In the genomic region with DNA sequence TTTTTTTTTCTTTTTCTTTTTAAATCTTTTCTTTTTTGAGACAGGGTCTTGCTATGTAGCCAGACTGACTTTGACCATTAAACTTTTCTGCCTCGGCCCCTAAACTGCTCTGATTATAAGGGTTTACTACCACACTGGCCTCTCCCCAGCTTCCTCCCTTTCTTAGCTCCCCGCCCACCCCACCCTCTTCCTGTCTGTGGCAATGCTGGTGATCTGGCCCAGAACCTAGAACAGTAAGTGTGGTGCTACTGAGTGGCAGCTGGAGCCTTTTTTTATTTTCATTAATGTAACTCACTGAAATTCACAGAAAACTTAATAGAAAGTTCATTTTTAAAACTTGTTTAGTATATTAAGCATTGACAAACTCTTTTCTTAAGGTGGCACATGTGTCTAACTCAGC, we compare ENCODE assay signal across 23 mouse cellular contexts. TPM values are rescaled to one million over a fixed set of nuclear protein-coding genes. Genes with fewer than 3 reads are reported as not detected.
A peak's percentile ranks its signal among the peaks of the same experiment; 100 is the strongest.
DNase-seq lines count a peak whose midpoint lies in the region; ATAC-seq and TF ChIP-seq lines count a peak whose summit lies in the region.
"Had no signal": no experiment of that assay in that cellular context is flagged by ENCODE, and none has a peak within 500 bp of the region (broad histone marks: within the 10 kb centered on the region; RNA-seq: fewer than 3 reads in every experiment).

No protein-coding gene starts in this region.

- no peak for TF ChIP-seq POLR2A in lung, adult 2 months (IDR thresholded peaks at IDR 0.05; ENCODE audit: borderline replicate concordance, extremely low read depth, low read depth, low read length)

- H3K27me3 ChIP-seq in heart, embryonic 14.5 days (ENCODE audit: control insufficient read depth, insufficient read depth, low read length): no peaks in the 10 kb centered on the region
- H3K27me3 ChIP-seq: limb, embryonic 13.5 days; neural tube, embryonic 13.5 days; Patski had no signal

- no peak overlapping the region for H3K4me3 ChIP-seq in heart, embryonic 14.5 days (ENCODE audit: control insufficient read depth in 1 of 2, insufficient read depth in 1 of 2, low read depth in 1 of 2, low read length in 2 of 2)
- H3K4me3 ChIP-seq in lung, adult 2 months (replicated peaks; ENCODE audit: extremely low read depth, low read depth, low read length): no peak overlapping the region
- H3K4me3 ChIP-seq: erythroblast, embryonic 14.5 days; limb, embryonic 13.5 days; neural tube, embryonic 13.5 days had no signal

- WGBS in heart, embryonic 14.5 days: 47% methylated on average over 2 of the region's 2 CpGs
- 46% methylated on average over 2 of the region's 2 CpGs for WGBS in lung, adult 2 months

- intact Hi-C loops in heart, postnatal 14 days (cut with DNase I): no loop called here

- H3K4me1 ChIP-seq in heart, embryonic 14.5 days (ENCODE audit: control insufficient read depth in 2 of 2, insufficient read depth in 2 of 2, low read length in 2 of 2): no peaks in the 10 kb centered on the region
- H3K4me1 ChIP-seq in lung, adult 2 months (ENCODE audit: control insufficient read depth, insufficient read depth, low read length): peaks cover 6% of the 10 kb centered on the region
- H3K4me1 ChIP-seq: limb, embryonic 13.5 days; neural tube, embryonic 13.5 days had no signal

- ATAC-seq in heart, embryonic 14.5 days (ENCODE audit: insufficient number of reproducible peaks, insufficient read depth, low FRiP score, low read depth): 0 out of 2 replicates have a peak, but pooled peaks have one; percentile 36
- peak; percentile 69; a peak in 3 of 4 replicates for ATAC-seq in hematopoietic stem cell, adult 5-6 weeks (replicated peaks in 1 of 2; ENCODE audit: insufficient read depth in 1 of 2, low FRiP score in 2 of 2, low TSS enrichment in 1 of 2, low read depth in 1 of 2, poor library complexity in 2 of 2, severe bottlenecking in 2 of 2)
- ATAC-seq: forebrain, embryonic 14.5 days; hindbrain, embryonic 16.5 days; Patski had no signal

- no peak for TF ChIP-seq CTCF in lung, adult 2 months (IDR thresholded peaks at IDR 0.05; ENCODE audit: insufficient read depth, low read length)

- DNase-seq in heart, postnatal 14 days: no peak
- peak; percentile 53 for DNase-seq in lung, postnatal 36 days
- DNase-seq in lung, adult 2 months: no peak
- DNase-seq in adrenal gland, adult 8-10 months: no peak
- no peak for DNase-seq in T-cell, adult 2 months (ENCODE audit: low spot score)
- DNase-seq: cerebellum, adult 11 months; cerebellum, postnatal 36 days; heart, postnatal 36 days; kidney, adult 11 months; kidney, postnatal 14 days; lung, embryonic 14.5 days; right cerebral cortex, postnatal 14 days; thymus, postnatal 25 days had no signal

- no peak overlapping the region for H3K9ac ChIP-seq in heart, embryonic 14.5 days (ENCODE audit: low read length)
- H3K9ac ChIP-seq: limb, embryonic 13.5 days; lung, embryonic 14.5 days; neural tube, embryonic 13.5 days had no signal

- H3K4me2 ChIP-seq in heart, embryonic 14.5 days (ENCODE audit: low read length): no peak overlapping the region
- H3K4me2 ChIP-seq: limb, embryonic 13.5 days; lung, embryonic 14.5 days; midbrain, embryonic 11.5 days; neural tube, embryonic 13.5 days had no signal

- no peaks in the 10 kb centered on the region for H3K9me3 ChIP-seq in heart, embryonic 14.5 days (ENCODE audit: control insufficient read depth, low read length)
- H3K9me3 ChIP-seq: limb, embryonic 13.5 days; neural tube, embryonic 13.5 days had no signal

- peaks cover 71% of the 10 kb centered on the region for H3K36me3 ChIP-seq in heart, embryonic 14.5 days (ENCODE audit: control insufficient read depth, insufficient read depth, low read length)

- peak overlapping the region in 1 of 2 experiments; percentile 14; a peak in 1 of 4 replicates for H3K27ac ChIP-seq in heart, embryonic 14.5 days (replicated peaks in 1 of 2; ENCODE audit: control insufficient read depth in 1 of 2, insufficient read depth in 1 of 2, low read depth in 2 of 2, low read length in 2 of 2)
- H3K27ac ChIP-seq: limb, embryonic 13.5 days; neural tube, embryonic 13.5 days; stomach, postnatal 0 days had no signal

RNA-seq across cellular contexts. Expression of a gene that starts 7.5 kb away (rescaled TPM):
- polyA plus RNA-seq in heart, embryonic 14.5 days (2014; fragmentation: Nextera tagmentation; extraction: Ambion mirVana): 8.0 and 8.8 TPM in 2 replicates
- 1 to 10 TPM; 2.1 to 2.2 TPM for total RNA-seq in heart, postnatal 14 days (2021)
- 3.8 and 4.7 TPM in 2 replicates for polyA plus RNA-seq in lung, adult 2 months (2012; rRNA removed)
- not detected in 2 replicates for total RNA-seq in hematopoietic stem cell, adult 5-6 weeks (2017)
- total RNA-seq in adrenal gland, adult 8-10 months (2022): 1 to 10 TPM; 1.1 to 2.6 (median 1.6) TPM

RNA-seq across cellular contexts. Expression of a gene that starts 11.6 kb away (rescaled TPM):
- polyA plus RNA-seq in heart, embryonic 14.5 days (2014; fragmentation: Nextera tagmentation; extraction: Ambion mirVana): 27.0 and 27.1 TPM in 2 replicates
- total RNA-seq in heart, postnatal 14 days (2021): 10 to 100 TPM; 21.8 to 24.3 TPM
- 16.7 and 29.8 TPM in 2 replicates for polyA plus RNA-seq in lung, adult 2 months (2012; rRNA removed)
- total RNA-seq in hematopoietic stem cell, adult 5-6 weeks (2017): 23.1 and 24.8 TPM in 2 replicates
- 10 to 100 TPM; 30.0 to 33.4 (median 31.1) TPM for total RNA-seq in adrenal gland, adult 8-10 months (2022)

RNA-seq across cellular contexts. Expression of a gene that starts 11.6 kb away (rescaled TPM):
- 41.2 and 42.0 TPM in 2 replicates for polyA plus RNA-seq in heart, embryonic 14.5 days (2014; fragmentation: Nextera tagmentation; extraction: Ambion mirVana)
- total RNA-seq in heart, postnatal 14 days (2021): 10 to 100 TPM; 20.7 to 23.2 TPM
- polyA plus RNA-seq in lung, adult 2 months (2012; rRNA removed): 16.3 and 16.4 TPM in 2 replicates
- total RNA-seq in hematopoietic stem cell, adult 5-6 weeks (2017): 78.4 and 100 TPM in 2 replicates
- 10 to 100 TPM; 34.0 to 45.9 (median 39.5) TPM for total RNA-seq in adrenal gland, adult 8-10 months (2022)

RNA-seq across cellular contexts. Expression of a gene that starts 19.7 kb away (rescaled TPM):
- polyA plus RNA-seq in heart, embryonic 14.5 days (2014; fragmentation: Nextera tagmentation; extraction: Ambion mirVana): 26.8 and 30.6 TPM in 2 replicates
- total RNA-seq in heart, postnatal 14 days (2021): 10 to 100 TPM; 18.1 to 22.1 TPM
- 39.3 and 44.1 TPM in 2 replicates for polyA plus RNA-seq in lung, adult 2 months (2012; rRNA removed)
- 13.1 and 19.0 TPM in 2 replicates for total RNA-seq in hematopoietic stem cell, adult 5-6 weeks (2017)
- total RNA-seq in adrenal gland, adult 8-10 months (2022): 10 to 100 TPM; 27.3 to 38.0 (median 32.6) TPM

RNA-seq across cellular contexts. Expression of a gene that starts 45.9 kb away (rescaled TPM):
- 0.09 and 0.23 TPM in 2 replicates for polyA plus RNA-seq in heart, embryonic 14.5 days (2014; fragmentation: Nextera tagmentation; extraction: Ambion mirVana)
- total RNA-seq in heart, postnatal 14 days (2021): under 1 TPM; 0.84 to 0.93 TPM
- 1.4 and 3.6 TPM in 2 replicates for polyA plus RNA-seq in lung, adult 2 months (2012; rRNA removed)
- 0.06 TPM in 1 of 2 replicates, not detected in the other for total RNA-seq in hematopoietic stem cell, adult 5-6 weeks (2017)
- 1 to 10 TPM; 3.1 to 9.9 (median 5.0) TPM for total RNA-seq in adrenal gland, adult 8-10 months (2022)
- polyA plus RNA-seq: erythroblast, embryonic 14.5 days had no signal
